Mouse (Mus musculus) liver, embryonic 13.5 days (tissue): ENCODE results near the gene Disc1. TPM values are rescaled to one million over a fixed set of nuclear protein-coding genes. Genes with fewer than 3 reads are reported as not detected.

Experiments
- ATAC-seq: fragments of 200-750 bp; cut with Nextera tagmentation; 2 replicates; pipeline ENCODE4 v1.8.0; 2017; ENCODE audit warnings: low read depth, mild to moderate bottlenecking, moderate number of reproducible peaks, moderate library complexity
- DNase-seq: peaks from one replicate; pipeline ENCODE4 v3.0.0; 2022
- H3K27ac ChIP-seq: fragments of 300-500 bp; sonication (generic); 2 replicates; pipeline ENCODE4 v1.5.1; 2015; ENCODE audit warnings: moderate library complexity, mild to moderate bottlenecking, inconsistent platforms
- H3K27me3 ChIP-seq: fragments of 300-500 bp; sonication (generic); 2 replicates; pipeline ENCODE4 v1.6.1; 2015; ENCODE audit warnings: mild to moderate bottlenecking, inconsistent platforms
- H3K36me3 ChIP-seq: fragments of 300-500 bp; sonication (generic); 2 replicates; pipeline ENCODE4 v1.6.1; 2015; ENCODE audit warnings: mild to moderate bottlenecking, inconsistent platforms
- H3K4me1 ChIP-seq: fragments of 300-500 bp; sonication (generic); replicated peaks from 2 replicates; pipeline ENCODE4 v1.6.1; 2015; ENCODE audit warnings: inconsistent platforms
- H3K4me2 ChIP-seq: fragments of 300-500 bp; sonication (generic); 2 replicates; pipeline ENCODE4 v1.6.1; 2015; ENCODE audit warnings: inconsistent platforms, mild to moderate bottlenecking, moderate library complexity
- H3K4me3 ChIP-seq: fragments of 300-500 bp; sonication (generic); replicated peaks from 2 replicates; pipeline ENCODE4 v1.5.1; 2015; ENCODE audit warnings: mild to moderate bottlenecking, inconsistent platforms
- H3K9ac ChIP-seq: fragments of 300-500 bp; sonication (generic); 2 replicates; pipeline ENCODE4 v1.6.1; 2015; ENCODE audit warnings: mild to moderate bottlenecking, inconsistent platforms
- H3K9me3 ChIP-seq: fragments of 300-500 bp; sonication (generic); replicated peaks from 2 replicates; pipeline ENCODE4 v1.6.1; 2016; ENCODE audit warnings: inconsistent platforms
- WGBS: fragments of 180-500 bp; shearing (Covaris S2); methylation state at CpG from one replicate; pipeline ENCODE4 v1.1.7; 2015; ENCODE audit not compliant: insufficient replicate concordance; 5-methylcytosine and 5-hydroxymethylcytosine counted together
- polyA plus RNA-seq: library from polyadenylated mRNA; unstranded; fragments of >200 nt; fragmentation: Nextera tagmentation; extraction: Ambion mirVana; gene quantifications from 2 replicates; pipeline ENCODE4 v1.2.1, GENCODE M21; 2015

Disc1 gene
- polyA plus RNA-seq, 1 experiment from 2014 or later: 0.33 TPM

GRCm38 (mm10) chr8:125041496-125041895, 12.5 kb upstream of the Disc1 start:
- H3K9ac ChIP-seq: no peak overlapping the region
- DNase-seq: no peak
- 63% methylated on average over 2 of the region's 2 CpGs for WGBS

GRCm38 (mm10) chr8:125043394-125043793, 10.6 kb upstream of the Disc1 start:
- H3K9me3 ChIP-seq: no peaks in the 10 kb centered on the region
- WGBS: 77% methylated on average over 7 of the region's 7 CpGs
- H3K27me3 ChIP-seq: no peaks in the 10 kb centered on the region
- ATAC-seq: no peak
- H3K9ac ChIP-seq: no peak overlapping the region
- DNase-seq: no peak
- no peak overlapping the region for H3K4me3 ChIP-seq
- H3K4me2 ChIP-seq: no peak overlapping the region
- peaks cover 21% of the 10 kb centered on the region for H3K36me3 ChIP-seq
- H3K27ac ChIP-seq: no peak overlapping the region
- no peaks in the 10 kb centered on the region for H3K4me1 ChIP-seq

More at GRCm38 (mm10) chr8:125041496-125041895, 12.5 kb upstream of the Disc1 start:
- H3K4me2 ChIP-seq: no peak overlapping the region
- H3K9me3 ChIP-seq: no peaks in the 10 kb centered on the region
- peaks cover 30% of the 10 kb centered on the region for H3K36me3 ChIP-seq
- H3K27ac ChIP-seq: no peak overlapping the region
- H3K27me3 ChIP-seq: no peaks in the 10 kb centered on the region
- 0 out of 2 replicates have a peak, but pooled peaks cover 7% of the 10 kb centered on the region for H3K4me1 ChIP-seq
- H3K4me3 ChIP-seq: no peak overlapping the region
- no peak for ATAC-seq

DNA sequence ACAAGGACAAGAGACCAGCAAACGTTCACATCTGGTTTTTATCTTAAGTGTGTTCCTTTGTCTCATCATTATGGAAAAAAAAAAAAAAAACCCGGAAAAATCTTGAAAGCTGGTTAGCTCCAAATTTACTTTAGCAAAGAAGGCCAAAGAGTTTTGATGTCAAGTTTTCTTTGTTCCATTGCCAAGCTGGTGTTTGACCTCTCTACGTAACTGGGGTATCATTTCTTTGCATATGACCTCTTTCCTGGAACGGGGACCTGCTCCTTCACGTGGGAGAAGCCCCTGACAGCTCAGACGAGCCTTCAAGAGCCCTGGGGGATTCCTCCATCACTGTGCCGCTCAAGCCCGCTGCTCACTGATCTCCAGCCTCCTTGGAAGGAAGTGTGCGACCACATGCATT, 10.1 kb upstream of the Disc1 start:
- no peak overlapping the region for H3K27ac ChIP-seq
- 26% methylated on average over 9 of the region's 9 CpGs for WGBS
- H3K4me3 ChIP-seq: no peak overlapping the region
- H3K4me2 ChIP-seq: no peak overlapping the region
- DNase-seq (no peak), ATAC-seq (no peak)
- no peak overlapping the region for H3K9ac ChIP-seq
- no peaks in the 10 kb centered on the region for H3K4me1 ChIP-seq
- H3K36me3 ChIP-seq: peaks cover 17% of the 10 kb centered on the region
- H3K9me3 ChIP-seq: no peaks in the 10 kb centered on the region
- no peaks in the 10 kb centered on the region for H3K27me3 ChIP-seq

DNA sequence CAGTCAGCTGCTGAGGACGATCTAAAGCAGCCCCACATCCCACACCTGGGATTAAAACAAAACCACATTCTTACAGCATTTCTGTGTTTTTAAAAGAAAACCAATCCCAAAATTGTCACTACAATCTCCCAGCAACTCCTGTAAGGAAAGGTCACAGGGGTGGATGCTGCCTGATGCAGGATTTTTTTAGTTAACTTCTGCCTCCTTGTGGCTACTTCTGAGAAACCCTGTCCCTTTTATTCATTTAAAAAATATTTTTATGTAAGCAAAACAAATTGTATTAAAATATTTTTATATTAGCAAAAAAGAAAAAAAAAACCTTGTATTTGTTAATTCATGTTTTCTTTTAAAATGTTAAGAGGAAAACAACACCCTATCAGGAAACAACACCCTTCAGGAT, 8.2 kb upstream of the Disc1 start:
- no peaks in the 10 kb centered on the region for H3K36me3 ChIP-seq
- 80% methylated on average over 1 of the region's 1 CpGs for WGBS
- no peak overlapping the region for H3K9ac ChIP-seq
- H3K27me3 ChIP-seq: no peaks in the 10 kb centered on the region
- no peak for ATAC-seq
- no peak overlapping the region for H3K4me2 ChIP-seq
- no peaks in the 10 kb centered on the region for H3K9me3 ChIP-seq
- H3K4me1 ChIP-seq: no peaks in the 10 kb centered on the region
- no peak overlapping the region for H3K27ac ChIP-seq
- H3K4me3 ChIP-seq: no peak overlapping the region
- no peak for DNase-seq

- no peaks in the 10 kb centered on the region for H3K36me3 ChIP-seq
- peaks cover 21% of the 10 kb centered on the region for H3K27me3 ChIP-seq
- no peak for DNase-seq
- no peak overlapping the region for H3K9ac ChIP-seq
- no peaks in the 10 kb centered on the region for H3K9me3 ChIP-seq
- no peaks in the 10 kb centered on the region for H3K4me1 ChIP-seq
- no peak overlapping the region for H3K4me3 ChIP-seq
- no peak for ATAC-seq
- no peak overlapping the region for H3K4me2 ChIP-seq
- 62% methylated on average over 5 of the region's 5 CpGs for WGBS
- no peak overlapping the region for H3K27ac ChIP-seq
These were observed 4.8 kb upstream of the Disc1 start for GRCm38 (mm10) chr8:125049051-125049750.

DNA sequence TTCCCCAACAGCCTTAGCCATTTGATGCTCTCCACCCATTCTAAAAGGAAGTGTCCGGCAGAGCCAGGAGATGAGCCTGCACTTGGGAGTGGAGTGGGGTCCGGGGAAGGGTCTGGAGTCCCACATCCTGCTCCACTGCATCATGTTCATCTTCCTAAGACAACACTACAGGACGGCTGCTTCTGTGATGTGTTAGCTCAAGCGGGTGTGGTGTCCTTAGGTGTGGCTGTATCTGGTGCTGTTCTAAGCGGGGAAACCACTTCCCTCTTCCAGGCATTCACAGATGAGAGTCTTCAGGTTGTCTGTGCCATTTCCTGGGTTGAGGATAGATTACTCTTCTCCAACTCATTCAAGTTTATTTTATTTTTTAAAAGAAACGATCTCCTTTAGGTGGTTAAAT, 4.2 kb upstream of the Disc1 start:
- 50% methylated on average over 6 of the region's 6 CpGs for WGBS
- H3K4me1 ChIP-seq: no peaks in the 10 kb centered on the region
- no peaks in the 10 kb centered on the region for H3K9me3 ChIP-seq
- no peak overlapping the region for H3K9ac ChIP-seq
- H3K36me3 ChIP-seq: no peaks in the 10 kb centered on the region
- peaks cover 27% of the 10 kb centered on the region for H3K27me3 ChIP-seq
- no peak for ATAC-seq
- no peak overlapping the region for H3K27ac ChIP-seq
- DNase-seq: no peak
- no peak overlapping the region for H3K4me2 ChIP-seq
- no peak overlapping the region for H3K4me3 ChIP-seq

GRCm38 (mm10) chr8:125052026-125052425, 2.0 kb upstream of the Disc1 start:
- Histone ChIP-seq H3K27me3 (peaks cover 38% of the 10 kb centered on the region), H3K4me1 (no peaks in the 10 kb centered on the region), H3K9ac (no peak overlapping the region), H3K4me2 (no peak overlapping the region), H3K36me3 (no peaks in the 10 kb centered on the region), H3K9me3 (no peaks in the 10 kb centered on the region), H3K4me3 (no peak overlapping the region), H3K27ac (no peak overlapping the region)
- DNase-seq: peak; percentile 26
- 31% methylated on average over 2 of the region's 2 CpGs for WGBS
- ATAC-seq: no peak

DNA sequence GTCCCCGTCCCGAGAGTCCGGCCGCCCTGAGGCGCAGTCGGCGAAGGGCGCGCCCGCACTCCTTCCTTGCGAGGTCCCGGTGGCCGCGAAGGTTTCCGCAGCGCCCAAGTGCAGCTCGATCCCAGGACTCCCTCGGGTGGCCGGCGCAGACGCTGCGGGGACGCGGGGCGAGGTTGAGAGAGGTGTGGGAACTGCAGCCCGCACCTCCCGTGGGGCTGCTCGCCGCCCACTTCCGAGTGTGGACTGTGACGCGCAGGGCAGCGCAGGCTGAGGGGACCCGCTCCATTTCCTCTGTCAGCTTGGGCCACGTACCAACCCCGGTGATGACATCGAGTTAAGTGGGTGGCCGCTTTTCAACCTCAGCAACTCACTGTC, 428 bp downstream of the Disc1 start:
- DNase-seq: no peak
- H3K27me3 ChIP-seq: peaks cover 41% of the 10 kb centered on the region
- H3K27ac ChIP-seq: 0 out of 2 replicates have a peak overlapping the region, but pooled peaks have one; percentile 3
- no peaks in the 10 kb centered on the region for H3K4me1 ChIP-seq
- peak overlapping the region; percentile 56 for H3K9ac ChIP-seq
- H3K4me2 ChIP-seq: peak overlapping the region; percentile 68
- H3K36me3 ChIP-seq: no peaks in the 10 kb centered on the region
- peak overlapping the region; percentile 53 for H3K4me3 ChIP-seq
- WGBS: under 1% methylated on average over 38 of the region's 38 CpGs
- ATAC-seq: no peak
- H3K9me3 ChIP-seq: no peaks in the 10 kb centered on the region

DNA sequence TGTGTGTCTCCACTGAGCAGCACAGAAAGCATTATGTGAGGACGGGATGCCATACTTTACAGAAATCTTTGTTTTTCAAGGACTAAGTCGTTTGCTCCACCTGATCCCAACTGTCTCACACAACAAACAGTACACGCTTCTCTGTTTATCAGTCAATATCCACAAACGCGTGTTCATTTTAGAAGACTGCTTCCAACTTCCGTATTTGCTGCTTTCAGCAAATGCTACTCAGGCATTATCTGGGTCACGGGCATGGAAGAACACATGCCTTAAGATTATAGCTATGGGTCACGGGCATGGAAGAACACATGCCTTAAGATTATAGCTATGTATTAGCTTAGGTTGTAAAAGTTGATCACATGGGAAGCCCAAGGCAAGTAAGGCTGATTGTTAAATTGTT, 6.9 kb downstream of the Disc1 start:
- Histone ChIP-seq H3K27ac (no peak overlapping the region), H3K4me2 (no peak overlapping the region), H3K4me3 (no peak overlapping the region), H3K27me3 (peaks cover 3% of the 10 kb centered on the region; the same call in 1 of the 2 replicates), H3K9me3 (no peaks in the 10 kb centered on the region), H3K9ac (no peak overlapping the region), H3K36me3 (no peaks in the 10 kb centered on the region), H3K4me1 (no peaks in the 10 kb centered on the region)
- WGBS: 69% methylated on average over 8 of the region's 8 CpGs
- DNase-seq (no peak), ATAC-seq (no peak)

DNA sequence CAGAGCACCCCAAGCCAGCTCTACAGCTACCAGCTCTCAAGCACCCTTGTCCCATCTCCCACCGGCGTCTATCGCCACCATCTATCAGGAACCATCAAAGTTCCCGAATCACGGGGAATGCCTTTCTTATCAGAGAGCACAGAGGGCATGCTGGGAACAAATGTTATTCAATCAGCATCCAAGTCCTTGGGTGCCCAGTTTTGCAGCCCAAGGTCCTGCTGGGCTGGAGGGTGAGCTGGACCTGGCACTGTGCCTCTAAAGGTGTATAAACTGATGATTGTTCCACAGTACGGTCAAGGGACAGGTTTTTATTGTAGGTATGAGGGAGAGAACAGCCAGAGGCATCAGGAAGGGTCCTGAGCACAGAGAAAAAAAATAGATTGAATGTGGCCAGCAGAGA, 11.6 kb downstream of the Disc1 start:
- DNase-seq: no peak
- WGBS: 58% methylated on average over 6 of the region's 6 CpGs

GRCm38 (mm10) chr8:125066913-125067595, 13.1 kb downstream of the Disc1 start:
- H3K4me2 ChIP-seq: peak overlapping the region; percentile 37
- H3K4me3 ChIP-seq: 0 out of 2 replicates have a peak overlapping the region, but pooled peaks have one; percentile 4
- no peaks in the 10 kb centered on the region for H3K9me3 ChIP-seq
- WGBS: 14% methylated on average over 12 of the region's 12 CpGs
- no peaks in the 10 kb centered on the region for H3K36me3 ChIP-seq
- H3K27ac ChIP-seq: 0 out of 2 replicates have a peak overlapping the region, but pooled peaks have one; percentile 21
- H3K4me1 ChIP-seq: 0 out of 2 replicates have a peak, but pooled peaks cover 2% of the 10 kb centered on the region
- DNase-seq (peak; percentile 16), ATAC-seq (peak; percentile 54)
- H3K27me3 ChIP-seq: no peaks in the 10 kb centered on the region
- no peak overlapping the region for H3K9ac ChIP-seq

More for the DNA sequence above, 11.6 kb downstream of the Disc1 start:
- H3K4me2 ChIP-seq: no peak overlapping the region
- H3K36me3 ChIP-seq: no peaks in the 10 kb centered on the region
- no peak overlapping the region for H3K4me3 ChIP-seq
- 0 out of 2 replicates have a peak, but pooled peaks cover 2% of the 10 kb centered on the region for H3K4me1 ChIP-seq
- no peak for ATAC-seq
- H3K27ac ChIP-seq: no peak overlapping the region
- no peaks in the 10 kb centered on the region for H3K27me3 ChIP-seq
- no peaks in the 10 kb centered on the region for H3K9me3 ChIP-seq
- no peak overlapping the region for H3K9ac ChIP-seq
